Mouse (Mus musculus) cerebellum, adult 9-11 months (tissue): Measurements from ENCODE around the gene Mup18.
"Not testable (repeated sequence)": the region's sequence is repeated elsewhere in the genome, so short reads cannot be mapped to it uniquely, and the experiment has no call there.

Experiments used
- DNase-seq: peaks from one replicate; pipeline ENCODE4 v3.0.0; 2022

Mup18 gene

GRCm38 (mm10) chr4:61674036-61674435 lies at the start of gene Mup18:
Mup18 (minus strand) TSS chr4:61674136.
- DNase-seq, result not testable (repeated sequence)

GRCm38 (mm10) chr4:61714296-61714695 lies 40.4 kb upstream of the Mup18 start:
- DNase-seq, result not testable (repeated sequence)
